Mouse (Mus musculus) myocyte (in vitro differentiated cells): ENCODE measurements around the gene Ltb4r2. TPM values are rescaled to one million over a fixed set of nuclear protein-coding genes. Genes with fewer than 3 reads are reported as not detected.

ENCODE experiments used
- H3K27me3 ChIP-seq: one replicate; pipeline ENCODE4 v1.6.1; 2011; ENCODE audit not compliant: control insufficient read depth, insufficient read depth, insufficient read length
- H3K36me3 ChIP-seq: one replicate; pipeline ENCODE4 v1.6.1; 2011; ENCODE audit not compliant: control insufficient read depth, insufficient read depth
- H3K4me2 ChIP-seq: one replicate; pipeline ENCODE4 v1.6.1; 2011; ENCODE audit warnings: low read depth, control low read depth
- H3K4me3 ChIP-seq: one replicate; pipeline ENCODE4 v1.5.1; 2011; ENCODE audit warnings: mild to moderate bottlenecking, control low read depth, moderate library complexity
- H3K79me2 ChIP-seq: one replicate; pipeline ENCODE4 v1.6.1; 2011; ENCODE audit not compliant: control insufficient read depth, insufficient read depth
- H3ac ChIP-seq: one replicate; pipeline ENCODE4 v1.6.1; 2011; ENCODE audit not compliant: control insufficient read depth, insufficient read length
- CEBPB ChIP-seq: IDR thresholded peaks from 2 replicates; pipeline ENCODE4 v1.6.1; 2011; ENCODE audit warnings: mild to moderate bottlenecking, moderate library complexity; ENCODE audit not compliant: poor library complexity, insufficient read depth, severe bottlenecking
- E2F4 ChIP-seq: IDR thresholded peaks from one replicate; pipeline ENCODE4 v1.6.1; 2011; ENCODE audit warnings: mild to moderate bottlenecking, control low read depth, moderate library complexity; ENCODE audit not compliant: insufficient read depth
- MAX ChIP-seq: IDR thresholded peaks from one replicate; pipeline ENCODE4 v1.6.1; 2011; ENCODE audit warnings: low read depth, mild to moderate bottlenecking, control low read depth
- MYOD1 ChIP-seq, 3 experiments: IDR thresholded peaks; one replicate each; pipeline ENCODE4 v1.6.1; 2011; ENCODE audit warnings: control low read depth in 2 of 3, low read depth in 2 of 3, mild to moderate bottlenecking in 2 of 3, moderate library complexity in 1 of 3; ENCODE audit not compliant: insufficient read length in 2 of 3, control insufficient read depth in 1 of 3
- MYOG ChIP-seq, 3 experiments: IDR thresholded peaks; one replicate each; pipeline ENCODE4 v1.6.1; 2011; ENCODE audit warnings: control low read depth in 2 of 3, low read depth in 2 of 3, mild to moderate bottlenecking in 2 of 3; ENCODE audit not compliant: insufficient read length in 2 of 3, control insufficient read depth in 1 of 3, insufficient read depth in 1 of 3
- POLR2A ChIP-seq: IDR thresholded peaks from one replicate; pipeline ENCODE4 v1.6.1; 2011; ENCODE audit warnings: low read depth, mild to moderate bottlenecking, control low read depth, moderate library complexity; ENCODE audit not compliant: insufficient read length
- POLR2AphosphoS2 ChIP-seq: IDR thresholded peaks from one replicate; pipeline ENCODE4 v1.6.1; 2011; ENCODE audit warnings: low read depth, control low read depth; ENCODE audit not compliant: insufficient read length
- REST ChIP-seq: IDR thresholded peaks from one replicate; pipeline ENCODE4 v1.6.1; 2011; ENCODE audit warnings: mild to moderate bottlenecking, control low read depth, moderate library complexity; ENCODE audit not compliant: insufficient read depth, insufficient read length
- SRF ChIP-seq: IDR thresholded peaks from one replicate; pipeline ENCODE4 v1.6.1; 2011; ENCODE audit warnings: low read depth; ENCODE audit not compliant: control insufficient read depth, insufficient read length
- TCF12 ChIP-seq: IDR thresholded peaks from one replicate; pipeline ENCODE4 v1.6.1; 2011; ENCODE audit warnings: mild to moderate bottlenecking, control low read depth; ENCODE audit not compliant: poor library complexity, insufficient read depth, severe bottlenecking
- TCF3 ChIP-seq: IDR thresholded peaks from one replicate; pipeline ENCODE4 v1.6.1; 2011; ENCODE audit warnings: low read depth, control low read depth; ENCODE audit not compliant: insufficient read length
- USF1 ChIP-seq: IDR thresholded peaks from one replicate; pipeline ENCODE4 v1.6.1; 2011; ENCODE audit warnings: low read depth, mild to moderate bottlenecking, control low read depth, moderate library complexity
- polyA plus RNA-seq: library from polyadenylated mRNA; unstranded; fragments of >200 nt; fragmentation: generic; extraction: Trizol; gene quantifications from one replicate; pipeline ENCODE4 v1.2.1, GENCODE M21; 2012; ENCODE audit warnings: missing spikeins

Gene Ltb4r2
- polyA plus RNA-seq = 0.01 TPM

DNA sequence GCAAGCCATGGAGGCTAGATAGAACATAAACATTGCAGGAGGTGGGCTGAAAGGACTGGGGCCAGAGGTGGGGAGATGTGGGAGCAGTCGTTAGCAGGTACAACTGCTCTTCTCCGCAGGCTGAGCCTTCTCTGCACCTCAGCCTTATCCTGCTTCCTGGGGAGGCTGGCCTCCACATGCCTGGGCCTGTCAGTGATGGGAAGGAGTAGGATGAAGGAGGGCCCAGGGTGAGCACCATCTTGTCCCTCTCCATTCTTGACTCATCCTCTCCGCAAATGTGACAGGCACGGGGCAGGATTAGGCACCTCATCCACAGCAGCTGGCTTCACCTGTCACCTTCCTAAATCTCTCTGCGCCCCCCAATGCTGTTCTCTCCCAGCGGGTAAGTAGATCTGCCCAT, at the start of gene Ltb4r2:
Gene Ltb4r2, plus strand, starts transcription at position 266 of the 400 bp plus-strand sequence.
- Histone ChIP-seq H3K4me3 (no peak within 1 kb of the TSS), H3K36me3 (no peaks in the 10 kb centered on the region), H3K27me3 (peaks cover 48% of the 10 kb centered on the region), H3ac (no peak within 1 kb of the TSS), H3K4me2 (peak within 1 kb of the TSS; percentile 38), H3K79me2 (no peaks in the 10 kb centered on the region)
- TF ChIP-seq MYOG (IDR thresholded peaks at IDR 0.05; ENCODE audit: control insufficient read depth in 1 of 3, insufficient read depth in 1 of 3, insufficient read length in 2 of 3, low read depth in 2 of 3) (no peak), POLR2A (no peak), SRF (no peak), TCF12 (no peak), MAX (no peak), E2F4 (no peak), USF1 (no peak), CEBPB (no peak), MYOD1 (IDR thresholded peaks at IDR 0.05; ENCODE audit: control insufficient read depth in 1 of 3, insufficient read length in 2 of 3, low read depth in 2 of 3) (no peak), POLR2AphosphoS2 (no peak)

GRCm38 (mm10) chr14:55711786-55712185, 49.4 kb upstream of the Ltb4r2 start:
- Histone ChIP-seq H3K27me3 (no peaks in the 10 kb centered on the region), H3K79me2 (no peaks in the 10 kb centered on the region), H3ac (no peak overlapping the region), H3K4me2 (no peak overlapping the region), H3K36me3 (no peaks in the 10 kb centered on the region), H3K4me3 (no peak overlapping the region)
- TF ChIP-seq POLR2A (no peak), POLR2AphosphoS2 (no peak), REST (no peak), TCF12 (no peak), USF1 (no peak), E2F4 (no peak), SRF (no peak), CEBPB (no peak), MYOG (IDR thresholded peaks at IDR 0.05; ENCODE audit: control insufficient read depth in 1 of 3, insufficient read depth in 1 of 3, insufficient read length in 2 of 3, low read depth in 2 of 3) (no peak), MYOD1 (IDR thresholded peaks at IDR 0.05; ENCODE audit: control insufficient read depth in 1 of 3, insufficient read length in 2 of 3, low read depth in 2 of 3) (no peak), TCF3 (no peak), MAX (no peak)

DNA sequence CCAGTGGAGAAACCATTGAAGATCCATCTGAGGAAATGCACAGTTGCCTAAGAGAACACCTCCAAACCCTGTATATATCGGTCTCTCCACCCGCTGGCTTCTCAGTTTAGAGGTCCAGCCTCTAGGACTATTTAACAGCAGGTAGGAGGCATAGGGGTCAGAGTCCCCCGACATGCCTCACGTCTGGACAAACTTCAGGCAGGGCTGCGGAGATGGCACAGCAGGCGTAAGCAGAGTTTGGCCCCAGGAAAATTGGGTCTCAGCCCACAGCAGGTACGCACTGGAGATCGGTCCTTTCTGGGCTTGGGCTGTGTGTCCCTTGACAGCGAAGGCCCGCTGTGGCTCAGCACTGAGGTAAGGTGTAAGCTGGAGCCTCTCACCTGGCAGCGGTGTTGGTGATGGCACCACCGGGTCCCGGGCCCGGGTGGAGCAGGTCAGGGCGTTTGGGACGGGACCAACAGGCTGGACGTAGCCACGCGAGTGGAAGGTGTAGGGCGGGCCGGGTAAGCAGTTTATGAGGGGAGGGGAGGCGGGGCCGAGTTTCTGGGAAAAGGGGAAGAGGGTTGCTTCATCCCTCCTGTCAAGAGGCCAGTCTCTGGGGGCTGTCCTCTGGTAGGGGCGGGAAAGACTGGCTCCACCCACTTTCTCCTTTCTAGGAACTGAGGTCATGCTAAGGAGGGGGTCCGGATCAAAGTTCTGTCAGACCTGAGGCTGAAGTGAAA, 48.1 kb upstream of the Ltb4r2 start:
- TF ChIP-seq TCF3 = no peak
- TF ChIP-seq MYOD1 (IDR thresholded peaks at IDR 0.05; ENCODE audit: control insufficient read depth in 1 of 3, insufficient read length in 2 of 3, low read depth in 2 of 3) = no peak
- TF ChIP-seq MAX = no peak
- no peak for TF ChIP-seq E2F4
- no peak for TF ChIP-seq MYOG (IDR thresholded peaks at IDR 0.05; ENCODE audit: control insufficient read depth in 1 of 3, insufficient read depth in 1 of 3, insufficient read length in 2 of 3, low read depth in 2 of 3)
- TF ChIP-seq TCF12 = no peak
- TF ChIP-seq POLR2AphosphoS2 = no peak
- no peak for TF ChIP-seq CEBPB
- TF ChIP-seq REST = no peak
- no peak for TF ChIP-seq POLR2A
- TF ChIP-seq SRF = no peak
- no peak overlapping the region for H3K4me3 ChIP-seq
- no peaks in the 10 kb centered on the region for H3K79me2 ChIP-seq
- H3K4me2 ChIP-seq = no peak overlapping the region
- H3K27me3 ChIP-seq = no peaks in the 10 kb centered on the region
- no peaks in the 10 kb centered on the region for H3K36me3 ChIP-seq
- H3ac ChIP-seq = no peak overlapping the region

DNA sequence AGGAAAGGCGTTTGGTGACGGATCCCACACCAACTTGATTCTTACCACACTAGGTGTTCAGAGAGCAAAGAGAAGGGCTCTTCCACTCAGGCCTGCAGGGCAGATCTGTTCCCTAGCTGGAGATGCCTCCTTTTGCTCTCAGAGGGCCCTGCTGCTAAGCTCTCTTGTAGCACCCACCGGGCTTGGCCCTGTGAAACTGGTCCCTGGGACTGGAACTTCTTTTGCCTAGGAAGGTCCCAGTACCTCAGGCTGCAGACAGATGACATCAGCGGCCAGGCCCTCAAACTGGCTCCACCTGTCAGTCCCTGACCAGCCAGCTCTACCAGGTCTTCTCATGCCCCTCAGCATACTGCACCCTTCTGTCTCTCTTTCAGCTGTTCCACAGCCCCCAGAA, 47.5 kb upstream of the Ltb4r2 start, which contains the start of gene Tgm1:
Gene Tgm1, minus strand, starts transcription at position 198 of the 394 bp plus-strand sequence.
- no peaks in the 10 kb centered on the region for H3K79me2 ChIP-seq
- TF ChIP-seq REST (no peak), TCF12 (no peak), MYOG (IDR thresholded peaks at IDR 0.05; ENCODE audit: control insufficient read depth in 1 of 3, insufficient read depth in 1 of 3, insufficient read length in 2 of 3, low read depth in 2 of 3) (no peak), MAX (no peak), E2F4 (no peak), POLR2AphosphoS2 (no peak), TCF3 (no peak), SRF (no peak), MYOD1 (IDR thresholded peaks at IDR 0.05; ENCODE audit: control insufficient read depth in 1 of 3, insufficient read length in 2 of 3, low read depth in 2 of 3) (no peak)
- no peak within 1 kb of the TSS for H3ac ChIP-seq

More for the DNA sequence above, 47.5 kb upstream of the Ltb4r2 start, which contains the start of gene Tgm1:
- peak within 1 kb of the TSS; percentile 42 for H3K4me2 ChIP-seq
- H3K4me3 ChIP-seq = no peak within 1 kb of the TSS
- H3K36me3 ChIP-seq = no peaks in the 10 kb centered on the region
- no peaks in the 10 kb centered on the region for H3K27me3 ChIP-seq
